Mouse (Mus musculus) E14TG2a.4 (cell line): Measurements from ENCODE around the gene Zfp354a.

Source experiments
- H3K27me3 ChIP-seq: 2 replicates; pipeline ENCODE4 v1.6.1; 2014; ENCODE audit warnings: low read length, control low read depth; ENCODE audit not compliant: insufficient read depth
- H3K36me3 ChIP-seq: 2 replicates; pipeline ENCODE4 v1.6.1; 2014; ENCODE audit warnings: low read length, control low read depth; ENCODE audit not compliant: insufficient read depth
- H3K4me1 ChIP-seq: replicated peaks from 2 replicates; pipeline ENCODE4 v1.6.1; 2014; ENCODE audit warnings: low read depth, low read length, control low read depth
- H3K4me3 ChIP-seq: replicated peaks from 2 replicates; pipeline ENCODE4 v1.5.1; 2014; ENCODE audit warnings: mild to moderate bottlenecking, low read length
- H3K9me3 ChIP-seq: 2 replicates; pipeline ENCODE4 v1.6.1; 2014; ENCODE audit warnings: low read length, control low read depth
- CTCF ChIP-seq: conservative IDR thresholded peaks from 2 replicates; pipeline ENCODE4 v1.5.1; 2014; ENCODE audit warnings: low read length
- NANOG ChIP-seq: IDR thresholded peaks from 2 replicates; pipeline ENCODE4 v1.6.1; 2014; ENCODE audit warnings: borderline replicate concordance, low read length, mixed read lengths
- POU5F1 ChIP-seq: IDR thresholded peaks from 2 replicates; pipeline ENCODE4 v1.6.1; 2014; ENCODE audit warnings: low read length, borderline replicate concordance

The Zfp354a gene

DNA sequence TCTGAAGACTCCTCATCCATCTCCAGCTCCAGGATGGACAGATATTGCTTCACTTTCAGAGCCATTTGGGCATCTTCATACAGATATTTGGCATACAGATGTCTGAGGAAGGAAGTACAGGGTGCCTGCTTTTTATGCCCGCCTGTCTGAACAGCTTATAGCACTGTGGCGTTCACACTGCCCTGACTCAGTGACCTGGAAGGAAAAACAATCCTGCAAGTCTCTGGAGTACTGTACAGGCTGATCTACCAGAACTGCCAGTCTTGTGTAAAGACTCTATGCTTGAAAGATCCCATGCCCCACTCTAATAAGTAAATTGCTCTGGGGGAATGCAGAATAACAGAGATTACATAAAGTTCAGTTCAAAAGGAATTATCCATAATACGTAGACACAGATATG is 51.6 kb downstream of the Zfp354a start:
- Histone ChIP-seq H3K4me3 (no peak overlapping the region), H3K4me1 (no peaks in the 10 kb centered on the region), H3K27me3 (no peaks in the 10 kb centered on the region), H3K9me3 (peaks cover 47% of the 10 kb centered on the region), H3K36me3 (no peaks in the 10 kb centered on the region)
- TF ChIP-seq NANOG (no peak), POU5F1 (no peak), CTCF (no peak)
